Mouse (Mus musculus): Measurements from ENCODE around the gene Rab40c.
A peak's percentile ranks its signal among the peaks of the same experiment; 100 is the strongest.

The Rab40c gene

GRCm38 (mm10) chr17:25841117-25841880 is 78.2 kb downstream of the Rab40c start, which contains the start of gene Gm20683:
Gene Gm20683 (minus strand): TSS chr17:25841763.
- no peak for DNase-seq

DNA sequence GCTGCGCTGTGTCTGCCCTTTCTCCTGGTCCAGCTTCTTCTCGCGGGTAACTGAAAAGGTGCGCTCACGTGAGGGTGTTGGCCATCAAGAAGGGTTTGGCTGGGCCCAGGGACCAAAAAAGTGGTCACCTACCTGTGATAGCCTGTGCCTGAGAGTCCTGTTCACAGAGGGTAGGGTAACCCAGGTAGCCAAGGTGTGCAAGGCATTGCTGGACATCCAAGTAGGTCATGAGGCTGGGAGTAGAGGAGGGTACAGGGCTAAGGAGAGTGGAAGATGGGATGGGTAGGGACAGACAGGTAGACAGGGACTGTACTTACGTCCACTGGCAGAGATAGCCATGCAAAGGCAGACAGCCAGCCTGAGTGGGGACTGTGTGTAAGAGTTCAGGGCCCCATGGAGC is 79.0 kb downstream of the Rab40c start:
- no peak for DNase-seq

DNA sequence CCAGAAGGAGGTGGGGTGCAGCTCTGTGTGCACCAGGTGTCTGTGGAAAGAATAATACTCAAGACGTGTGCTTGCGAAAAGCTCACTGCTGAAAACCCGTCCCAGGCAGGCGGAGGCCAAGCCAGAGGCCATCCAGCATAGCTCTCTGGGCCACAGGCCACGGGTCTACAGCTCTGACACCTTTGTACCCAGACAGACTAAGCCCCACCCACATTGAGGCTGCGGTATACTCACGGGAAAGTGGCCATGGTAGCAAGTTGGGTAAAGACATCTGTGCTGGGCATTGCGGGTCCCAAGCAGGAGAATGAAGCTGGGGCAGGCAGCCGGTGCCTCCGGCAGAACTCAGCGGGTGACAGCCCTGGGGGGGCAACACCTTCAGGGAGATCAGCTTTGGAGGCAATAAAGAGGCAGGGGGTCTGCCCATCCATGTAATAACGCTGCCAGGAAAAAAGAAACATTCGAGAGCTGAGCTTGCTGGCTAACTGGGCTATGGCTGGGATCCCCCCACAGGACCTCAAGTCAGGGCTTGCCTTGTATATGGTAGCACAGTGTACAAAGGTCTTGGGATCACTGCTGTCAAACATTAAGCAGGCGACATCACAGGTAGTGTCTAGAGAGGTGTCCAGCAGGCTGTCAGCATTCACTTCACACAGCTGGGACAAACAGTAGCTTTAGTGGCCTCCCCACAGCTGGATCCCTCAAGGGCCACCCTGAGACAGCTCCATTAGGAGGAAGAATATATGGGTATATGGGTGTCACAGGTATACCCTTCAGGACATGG is 79.9 kb downstream of the Rab40c start:
- no peak for DNase-seq

DNA sequence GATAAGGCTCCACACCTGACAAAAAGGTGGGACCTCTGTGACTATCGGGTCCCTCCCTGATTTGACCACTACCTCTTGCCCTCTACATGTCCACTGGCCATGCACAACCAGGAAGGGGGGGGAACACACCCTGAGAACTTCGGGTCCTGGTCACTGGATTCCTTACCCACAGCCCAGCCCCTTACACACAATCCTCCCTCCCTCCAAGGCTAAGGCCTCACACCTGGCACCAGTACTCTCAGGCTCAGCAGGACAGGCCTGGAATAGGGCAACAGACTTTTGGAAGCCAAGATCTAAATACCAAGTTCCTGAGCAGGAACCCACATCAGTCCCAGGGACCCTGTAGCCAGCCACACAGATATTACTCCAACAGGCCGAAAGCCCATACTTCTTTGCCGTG is 80.6 kb downstream of the Rab40c start:
- DNase-seq, result no peak

GRCm38 (mm10) chr17:25837533-25837932 is 82.0 kb downstream of the Rab40c start:
- peak; percentile 38 for DNase-seq

DNA sequence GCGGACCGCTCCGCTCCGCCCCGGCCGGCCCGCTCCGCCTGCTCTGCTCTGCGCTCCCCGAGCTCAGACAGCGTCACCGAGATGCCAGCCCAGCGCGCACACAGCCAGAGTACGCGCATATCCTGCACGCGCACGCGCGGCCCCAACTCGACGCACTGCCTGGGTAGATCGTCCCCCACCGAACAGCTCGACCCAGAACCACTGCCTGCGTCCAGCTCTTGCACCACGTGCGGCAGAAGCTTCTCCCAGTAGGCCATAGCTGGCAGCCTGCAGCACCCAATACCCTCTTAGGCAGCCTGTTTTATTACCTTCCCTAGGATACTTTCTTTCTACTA is 82.5 kb downstream of the Rab40c start, which contains the start of gene Rhbdl1:
Rhbdl1 (minus strand) TSS at position 220 of the 335 bp plus-strand sequence.
- DNase-seq, result peak; percentile 80

DNA sequence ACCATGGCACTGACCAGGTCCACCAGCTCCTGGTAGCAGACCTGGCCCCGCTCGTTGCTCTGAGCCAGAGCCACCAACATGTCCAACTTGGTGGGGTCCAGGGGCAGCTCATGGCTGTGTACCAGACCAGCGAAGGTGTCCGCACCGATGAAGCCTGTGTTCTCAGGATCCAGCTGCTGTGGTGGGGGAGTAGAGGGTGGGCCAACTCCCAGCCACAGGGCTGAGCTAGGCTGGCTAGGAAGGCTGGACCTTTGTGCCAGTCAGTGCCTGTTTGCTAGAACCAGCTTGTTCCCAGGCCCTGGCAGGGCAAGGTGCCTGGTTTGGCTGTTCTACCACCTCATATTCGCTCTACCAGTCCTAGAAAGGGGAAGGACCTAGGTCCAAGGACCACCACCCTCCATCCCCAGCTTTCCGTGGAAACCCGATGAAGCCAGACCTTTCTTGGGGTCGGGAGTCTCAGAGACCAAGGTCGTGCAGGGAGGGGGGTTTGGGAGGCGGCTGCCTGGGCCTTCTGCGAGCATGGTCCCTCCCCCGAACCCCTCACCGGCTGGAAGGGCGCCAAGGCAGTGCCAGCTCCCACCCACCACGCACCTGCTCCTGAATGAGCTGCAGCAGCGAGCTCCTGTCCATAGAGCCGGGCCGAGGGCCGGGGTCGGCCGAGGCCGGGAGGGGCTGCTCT is 83.0 kb downstream of the Rab40c start:
- no peak for DNase-seq

GRCm38 (mm10) chr17:25835816-25836215 is 83.7 kb downstream of the Rab40c start:
- DNase-seq, result no peak

- no peak for DNase-seq
These were observed 84.2 kb downstream of the Rab40c start for GRCm38 (mm10) chr17:25835301-25835700.

DNA sequence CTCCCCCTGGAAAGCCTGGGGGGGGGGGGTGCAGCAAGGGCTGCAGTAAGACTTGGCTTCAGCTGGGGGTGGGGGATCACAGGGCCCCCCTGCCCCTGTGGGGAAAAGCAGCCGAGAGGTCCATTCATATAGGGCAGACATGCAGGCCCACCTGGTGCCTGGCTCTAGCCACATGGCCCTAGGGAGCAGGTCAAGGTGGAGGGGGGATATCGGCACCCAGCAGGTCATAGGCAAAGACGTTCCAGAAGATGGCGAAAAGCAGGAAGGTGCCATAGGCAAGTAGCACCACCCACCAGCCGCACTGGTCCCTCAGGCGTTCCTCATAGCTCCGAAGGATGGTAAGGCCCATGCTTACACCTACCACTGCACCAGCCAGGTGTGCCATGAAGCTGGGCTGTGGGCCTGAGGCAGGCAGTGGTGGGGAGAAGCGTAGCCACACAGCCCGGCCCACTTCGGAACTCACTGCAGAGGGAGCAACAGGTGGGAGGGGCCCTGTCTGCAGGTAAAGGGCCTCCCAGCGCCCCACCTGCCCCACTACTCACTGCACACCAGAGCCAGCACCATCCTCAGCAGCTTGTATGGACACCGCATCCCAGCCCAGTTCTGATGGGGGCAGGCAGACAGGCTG is 84.8 kb downstream of the Rab40c start:
- no peak for DNase-seq

DNA sequence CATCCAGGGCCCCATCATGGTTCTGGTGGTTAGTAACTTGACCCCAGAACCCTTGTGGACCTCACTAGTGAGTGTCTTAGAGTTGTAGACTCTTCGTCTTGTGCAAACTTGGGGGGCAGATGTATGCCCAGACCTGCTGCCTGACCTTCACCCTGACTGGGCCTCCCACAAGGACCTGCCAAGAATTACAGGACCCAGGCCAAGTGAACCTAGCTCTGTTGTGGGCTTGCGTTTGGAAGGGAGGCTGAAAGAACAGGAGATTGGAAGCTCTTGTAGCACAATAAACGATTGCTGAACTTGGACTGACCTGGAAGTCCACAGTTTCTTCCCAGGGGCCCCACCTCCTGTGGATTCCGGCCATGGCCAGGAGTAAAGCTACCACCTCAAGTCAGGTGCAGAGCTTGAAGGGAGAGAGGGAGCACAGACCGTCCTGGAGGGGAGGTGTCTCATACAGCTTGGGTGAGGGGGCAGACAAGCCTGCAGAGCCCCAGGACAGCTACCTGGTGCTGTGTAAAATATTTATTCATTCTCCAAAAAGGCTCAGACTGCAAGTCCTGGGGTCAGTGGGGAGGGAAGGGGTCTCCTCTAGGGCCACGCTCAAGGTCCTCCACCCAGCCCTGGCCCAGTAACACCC is 85.4 kb downstream of the Rab40c start:
- no peak for DNase-seq

- peak; percentile 96 for DNase-seq
These were observed 86.2 kb downstream of the Rab40c start, which contains the start of gene Stub1 for GRCm38 (mm10) chr17:25833291-25833663. Gene Stub1 (minus strand): TSS chr17:25833404.

- peak; percentile 100 for DNase-seq
These were observed 86.9 kb downstream of the Rab40c start for GRCm38 (mm10) chr17:25832436-25833290.
